Mouse (Mus musculus): ENCODE results near the gene Ubac2.
A peak's percentile ranks its signal among the peaks of the same experiment; 100 is the strongest.

DNA sequence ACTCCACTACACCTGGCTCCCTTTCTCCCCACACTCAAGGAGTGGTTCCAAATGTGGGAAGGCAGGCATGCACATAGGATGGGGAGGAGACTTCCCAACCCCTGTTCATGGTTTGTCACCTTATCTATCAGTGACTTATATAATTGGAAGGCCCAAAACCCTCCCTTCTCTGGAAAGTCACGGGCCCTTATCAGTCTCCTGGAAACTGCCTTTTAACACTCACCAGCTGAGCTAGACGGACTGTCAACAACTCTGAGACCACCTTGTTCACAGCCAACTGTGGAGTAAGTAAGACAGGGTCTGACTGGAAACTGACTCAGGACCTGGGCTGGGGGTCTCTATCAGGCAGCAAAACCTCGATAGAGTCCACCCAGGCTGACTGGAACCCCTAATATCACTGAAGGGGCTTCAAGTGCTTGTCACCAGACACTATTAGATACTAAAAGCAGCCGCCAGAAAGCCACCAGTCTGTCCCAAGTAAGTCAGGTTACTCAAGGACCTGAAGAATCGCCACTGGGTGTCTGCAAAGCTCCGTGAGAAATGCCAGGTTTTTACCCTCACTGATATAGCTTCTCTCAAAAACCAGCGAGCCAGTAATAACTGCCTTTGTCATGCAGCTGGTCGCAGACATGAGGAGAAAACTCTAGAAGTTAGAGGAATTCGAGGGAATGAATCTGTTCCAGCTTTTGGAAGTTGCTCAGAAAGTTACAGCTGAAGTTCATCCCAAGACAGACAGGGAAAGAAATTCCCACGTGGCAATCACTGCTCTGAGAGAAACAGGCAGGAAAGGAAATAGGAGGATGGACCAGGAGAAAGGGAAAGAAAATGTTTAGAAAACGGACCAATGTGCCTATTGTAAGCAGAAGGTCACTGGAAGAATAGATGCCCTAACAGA lies 190.6 kb downstream of the Ubac2 start:
- peak; percentile 10; the same call in 1 of the 2 replicates for TF ChIP-seq CTCF (IDR thresholded peaks at IDR 0.05; ENCODE audit: low read depth)
- TF ChIP-seq EP300 (IDR thresholded peaks at IDR 0.05; ENCODE audit: low read depth), result peak; percentile 93
